Mouse (Mus musculus) gastrocnemius, adult 18-20 months (tissue): ENCODE data around the gene Stfa1. TPM values are rescaled to one million over a fixed set of nuclear protein-coding genes. Genes with fewer than 3 reads are reported as not detected.
"Not testable (repeated sequence)": the region's sequence is repeated elsewhere in the genome, so short reads cannot be mapped to it uniquely, and the experiment has no call there.

Source experiments
- DNase-seq: peaks from one replicate; pipeline ENCODE4 v3.0.0; 2021; ENCODE audit warnings: low spot score
- long read RNA-seq, 2 experiments: library from polyadenylated mRNA; stranded (forward); transcript quantifications; one replicate each; pipeline ENCODE4 v2.0.0; 2021
- total RNA-seq, 2 experiments: library from RNA; stranded (reverse); gene quantifications; 2 replicates each; pipeline ENCODE4 v1.2.3; 2021

Gene Stfa1
- not detected for total RNA-seq
- long read RNA-seq, experiment 1: 0 reads
- long read RNA-seq, experiment 2: 0 reads

DNA sequence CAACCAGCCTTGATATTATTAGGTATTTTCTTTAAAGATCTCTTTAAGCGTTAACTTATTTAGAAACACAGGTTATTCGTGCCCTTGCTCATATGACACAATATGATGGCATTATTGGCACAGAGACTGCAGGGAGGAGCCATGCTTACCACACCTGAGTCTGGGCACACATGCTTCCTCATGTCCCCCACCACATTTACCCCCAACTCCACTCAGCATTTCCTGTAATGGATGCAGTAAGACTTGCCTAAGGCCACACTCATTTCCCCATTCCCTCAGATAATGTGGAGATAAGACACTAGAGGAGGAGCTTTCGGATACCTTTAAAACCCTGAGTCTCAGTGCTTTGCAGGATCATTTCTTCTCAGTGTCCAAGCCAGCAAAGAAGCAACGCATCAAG is at the start of gene Stfa1:
Gene Stfa1, plus strand, starts transcription at position 156 of the 400 bp plus-strand sequence.
- DNase-seq: not testable (repeated sequence)

DNA sequence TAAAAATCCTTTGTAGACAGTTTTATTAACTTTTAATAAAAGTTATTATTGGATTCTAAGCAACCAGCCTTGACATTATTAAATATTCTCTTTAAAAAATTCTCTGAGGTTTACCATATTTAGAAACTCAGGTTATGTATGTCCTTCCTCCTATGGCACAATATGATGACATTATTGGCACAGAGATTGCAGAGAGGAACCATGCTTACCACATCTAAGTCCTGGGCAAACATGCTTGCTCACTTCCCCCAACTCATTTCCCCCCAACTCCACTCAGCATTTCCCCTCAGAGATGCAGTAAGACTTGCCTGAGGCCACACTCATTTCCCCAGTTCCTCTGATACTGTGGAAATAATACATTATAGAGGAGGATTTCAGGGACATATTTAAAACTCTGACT is 16.2 kb upstream of the Stfa1 start:
- not testable (repeated sequence) for DNase-seq

DNA sequence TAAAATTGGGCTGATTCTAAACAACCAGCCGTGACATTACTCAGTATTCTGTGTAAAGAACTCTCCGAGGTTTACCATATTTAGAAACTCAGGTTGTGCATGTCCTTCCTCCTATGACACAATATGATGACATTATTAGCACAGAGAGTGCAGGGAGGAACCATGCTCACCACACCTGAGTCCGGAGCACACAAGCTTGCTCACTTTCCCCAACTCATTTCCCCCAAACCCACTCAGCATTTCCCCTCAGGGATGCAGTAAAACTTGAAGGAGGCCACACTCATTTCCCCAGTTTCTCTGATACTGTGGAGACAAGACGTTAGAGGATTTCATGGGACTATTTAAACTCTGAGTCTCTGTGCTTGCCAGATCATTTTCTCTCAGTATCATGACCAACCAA is 12.4 kb downstream of the Stfa1 start:
- no peak for DNase-seq

GRCm38 (mm10) chr16:36307631-36308030 is 30.9 kb downstream of the Stfa1 start:
- no peak for DNase-seq

- DNase-seq: not testable (repeated sequence)
Measured at GRCm38 (mm10) chr16:36316111-36316510, 39.4 kb downstream of the Stfa1 start.

DNA sequence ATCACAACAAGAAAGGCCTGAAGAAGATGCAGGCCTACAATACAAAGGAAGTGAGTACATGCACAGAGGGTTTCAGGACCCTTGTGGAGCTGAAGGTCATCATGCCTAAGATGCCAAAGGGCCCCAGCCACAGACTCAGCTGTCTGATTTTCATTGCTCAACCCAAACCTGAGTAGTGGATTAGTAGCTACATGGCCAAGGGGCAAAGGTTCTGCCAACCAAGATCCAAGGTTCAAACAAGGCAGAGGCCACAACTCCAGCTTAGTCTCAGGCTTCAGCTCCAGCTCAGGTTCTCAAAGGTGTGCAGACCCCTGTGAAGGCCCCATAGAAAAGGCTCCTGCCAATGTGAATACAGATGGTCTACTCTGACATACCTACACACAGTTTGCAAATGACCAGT is 42.5 kb downstream of the Stfa1 start:
- DNase-seq: no peak

- no peak for DNase-seq
Measured at GRCm38 (mm10) chr16:36334232-36334631, 57.5 kb downstream of the Stfa1 start, which contains the start of gene BC117090. BC117090 (minus strand) TSS chr16:36334332.

Other genes with a start within 250 kb of the Stfa1 start
- 1 to 10 TPM; 2.2 to 2.4 TPM for gene Wdr5b, start 235.8 kb upstream of the Stfa1 start, total RNA-seq
- gene Fam162a, start 205.4 kb upstream of the Stfa1 start, total RNA-seq: 100 to 1,000 TPM; 118 to 126 TPM
- 10 to 100 TPM; 25.4 to 30.2 TPM for gene Ccdc58, start 205.3 kb upstream of the Stfa1 start, total RNA-seq
- gene Csta1, start 145.7 kb upstream of the Stfa1 start, total RNA-seq: not detected
- gene Stfa2l1, start 120.1 kb upstream of the Stfa1 start, total RNA-seq: not detected
- not detected for gene Gm5483, start 92.7 kb upstream of the Stfa1 start, total RNA-seq
- not detected for gene Gm5416, start 66.5 kb upstream of the Stfa1 start, total RNA-seq
- gene 2010005H15Rik, start 55.5 kb upstream of the Stfa1 start, total RNA-seq: not detected
- gene BC117090, start 57.4 kb downstream of the Stfa1 start, total RNA-seq: not detected
- not detected for gene BC100530, start 90.8 kb downstream of the Stfa1 start, total RNA-seq
- gene Stfa2, start 131.5 kb downstream of the Stfa1 start, total RNA-seq: not detected
- not detected for gene Stfa3, start 178.4 kb downstream of the Stfa1 start, total RNA-seq